ENCODE assay signal across 13 mouse cellular contexts in the genomic region with DNA sequence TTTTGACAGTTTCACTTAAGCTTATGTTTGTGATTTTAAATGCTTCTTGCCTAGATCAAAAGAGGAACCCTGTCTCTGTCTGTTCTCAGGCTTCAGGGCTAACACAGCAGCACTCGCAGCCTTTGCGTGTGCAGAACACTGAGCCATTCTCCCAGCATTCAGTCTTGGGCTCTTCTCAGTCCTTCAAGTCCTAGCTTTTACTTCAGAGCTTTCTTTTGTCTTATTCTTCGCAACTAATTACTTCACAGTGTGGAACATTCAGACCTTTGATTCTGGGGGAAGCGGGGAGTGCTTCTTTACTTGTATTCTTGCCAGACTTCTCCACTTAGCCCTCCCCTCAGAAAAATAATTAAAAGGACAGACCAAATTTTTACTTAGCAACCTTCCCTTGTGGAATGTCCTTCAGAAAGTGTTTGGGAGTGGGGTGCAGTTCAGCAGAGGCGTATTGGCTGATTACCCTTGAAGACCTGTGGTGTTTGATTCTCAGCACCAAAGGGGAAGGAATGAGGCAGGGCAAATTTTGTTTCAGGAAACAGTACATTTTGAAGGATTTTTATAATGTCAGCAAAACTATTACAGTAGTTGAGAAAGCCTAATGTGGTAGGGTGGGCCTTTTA. TPM values are rescaled to one million over a fixed set of nuclear protein-coding genes. Genes with fewer than 3 reads are reported as not detected.
DNase-seq lines count a peak whose midpoint lies in the region; ATAC-seq and TF ChIP-seq lines count a peak whose summit lies in the region.
"Had no signal": no experiment of that assay in that cellular context is flagged by ENCODE, and none has a peak within 500 bp of the region (broad histone marks: within the 10 kb centered on the region; RNA-seq: fewer than 3 reads in every experiment).

No protein-coding gene starts in this region.

- H3K4me1 ChIP-seq in kidney, embryonic 16.5 days (ENCODE audit: insufficient read depth, low read length), result 0 out of 2 replicates have a peak, but pooled peaks cover 6% of the 10 kb centered on the region
- peaks cover 4% of the 10 kb centered on the region for H3K4me1 ChIP-seq in testis, adult 2 months (ENCODE audit: control insufficient read depth, insufficient read depth, low read length)
- 0 out of 2 replicates have a peak, but pooled peaks cover 3% of the 10 kb centered on the region for H3K4me1 ChIP-seq in neural tube, embryonic 14.5 days (ENCODE audit: control insufficient read depth, insufficient read depth, low read length)
- H3K4me1 ChIP-seq in thymus, adult 2 months (replicated peaks; ENCODE audit: control insufficient read depth, insufficient read depth, low read length), result no peaks in the 10 kb centered on the region

- 84% methylated on average over 5 of the region's 5 CpGs for WGBS in kidney, embryonic 16.5 days
- WGBS in neural tube, embryonic 14.5 days, result 31% methylated on average over 5 of the region's 5 CpGs
- 87% methylated on average over 5 of the region's 5 CpGs for WGBS in thymus, adult 2 months

- ATAC-seq in kidney, embryonic 16.5 days (ENCODE audit: low FRiP score, low TSS enrichment), result no peak
- peak; percentile 31; the same call in 1 of the 2 replicates for ATAC-seq in neural tube, embryonic 14.5 days (ENCODE audit: low read depth)

- H3K4me2 ChIP-seq in kidney, embryonic 16.5 days (replicated peaks; ENCODE audit: low read depth, low read length), result no peak overlapping the region
- no peak overlapping the region for H3K4me2 ChIP-seq in neural tube, embryonic 14.5 days (ENCODE audit: low read depth, low read length)
- H3K4me2 ChIP-seq: liver, embryonic 13.5 days had no signal

- no peak for TF ChIP-seq POLR2A in testis, adult 2 months (IDR thresholded peaks at IDR 0.05; ENCODE audit: control insufficient read depth, low read depth, low read length)
- TF ChIP-seq POLR2A in thymus, adult 2 months (IDR thresholded peaks at IDR 0.05; ENCODE audit: control insufficient read depth, extremely low read depth, insufficient read depth, low read length, poor library complexity), result no peak

- H3K9ac ChIP-seq in kidney, embryonic 16.5 days (replicated peaks; ENCODE audit: low read length), result no peak overlapping the region
- H3K9ac ChIP-seq in neural tube, embryonic 14.5 days (replicated peaks; ENCODE audit: low read depth, low read length), result no peak overlapping the region
- H3K9ac ChIP-seq: liver, embryonic 13.5 days had no signal

- peak; percentile 35 for DNase-seq in embryo, embryonic 10.5 days (ENCODE audit: low spot score)
- no peak for DNase-seq in embryo, embryonic 9.5 days (ENCODE audit: extremely low spot score)
- no peak for DNase-seq in kidney, postnatal 25 days
- no peak for DNase-seq in testis, postnatal 10 days (ENCODE audit: low spot score)
- DNase-seq in thymus, adult 2 months, result no peak
- DNase-seq: adrenal gland, postnatal 14 days; gastrocnemius, postnatal 36 days; liver, embryonic 13.5 days had no signal

- H3K27ac ChIP-seq in kidney, embryonic 16.5 days (ENCODE audit: low read length), result 0 out of 2 replicates have a peak overlapping the region, but pooled peaks have one; percentile 6
- H3K27ac ChIP-seq in testis, adult 2 months (ENCODE audit: control insufficient read depth, insufficient read depth, low read depth, low read length), result peak overlapping the region; percentile 58
- no peak overlapping the region for H3K27ac ChIP-seq in neural tube, embryonic 14.5 days (ENCODE audit: low read depth, low read length)
- H3K27ac ChIP-seq in thymus, adult 2 months (ENCODE audit: control insufficient read depth, insufficient read depth, low read length), result no peak overlapping the region
- H3K27ac ChIP-seq: liver, embryonic 13.5 days; macrophage; stomach, postnatal 0 days had no signal

- H3K4me3 ChIP-seq in kidney, embryonic 16.5 days (ENCODE audit: low read length), result no peak overlapping the region
- H3K4me3 ChIP-seq in testis, adult 2 months (ENCODE audit: control insufficient read depth, low read depth, low read length), result no peak overlapping the region
- no peak overlapping the region for H3K4me3 ChIP-seq in neural tube, embryonic 14.5 days (ENCODE audit: low read depth, low read length)
- H3K4me3 ChIP-seq in thymus, adult 2 months (ENCODE audit: control insufficient read depth, insufficient read depth, low read length), result no peak overlapping the region
- H3K4me3 ChIP-seq: liver, embryonic 13.5 days had no signal

- no peaks in the 10 kb centered on the region for H3K9me3 ChIP-seq in kidney, embryonic 16.5 days (ENCODE audit: low read length)
- no peaks in the 10 kb centered on the region for H3K9me3 ChIP-seq in neural tube, embryonic 14.5 days (ENCODE audit: control insufficient read depth, low read length)
- H3K9me3 ChIP-seq: liver, embryonic 13.5 days had no signal

- no peaks in the 10 kb centered on the region for H3K27me3 ChIP-seq in kidney, embryonic 16.5 days (ENCODE audit: insufficient read depth, low read length)
- H3K27me3 ChIP-seq in testis, adult 2 months (ENCODE audit: control insufficient read depth, insufficient read depth, low read length), result no peaks in the 10 kb centered on the region
- no peaks in the 10 kb centered on the region for H3K27me3 ChIP-seq in neural tube, embryonic 14.5 days (ENCODE audit: control insufficient read depth, insufficient read depth, low read length)
- no peaks in the 10 kb centered on the region for H3K27me3 ChIP-seq in thymus, adult 2 months (ENCODE audit: control insufficient read depth, insufficient read depth, low read length)
- H3K27me3 ChIP-seq: liver, embryonic 13.5 days had no signal

- peaks cover 6% of the 10 kb centered on the region; the same call in 1 of the 2 replicates for H3K36me3 ChIP-seq in kidney, embryonic 16.5 days (ENCODE audit: insufficient read depth, low read length)
- H3K36me3 ChIP-seq in testis, adult 2 months (ENCODE audit: control insufficient read depth, insufficient read depth, low read length), result no peaks in the 10 kb centered on the region
- H3K36me3 ChIP-seq in neural tube, embryonic 14.5 days (ENCODE audit: control insufficient read depth, insufficient read depth, low read length), result no peaks in the 10 kb centered on the region
- no peaks in the 10 kb centered on the region for H3K36me3 ChIP-seq in thymus, adult 2 months (ENCODE audit: control insufficient read depth, insufficient read depth, low read length)

- TF ChIP-seq CTCF in testis, adult 2 months (IDR thresholded peaks at IDR 0.05; ENCODE audit: control insufficient read depth, insufficient read depth, insufficient replicate concordance, low read depth, low read length), result no peak
- TF ChIP-seq CTCF in thymus, adult 2 months (IDR thresholded peaks at IDR 0.05; ENCODE audit: borderline replicate concordance, control insufficient read depth, extremely low read depth, insufficient read depth, low read length, poor library complexity), result no peak

RNA-seq across cellular contexts. Expression of a gene that starts 18.0 kb away (rescaled TPM):
- 217 and 219 TPM in 2 replicates for polyA plus RNA-seq in kidney, embryonic 16.5 days (2015; fragmentation: Nextera tagmentation; extraction: Ambion mirVana)
- polyA plus RNA-seq in testis, adult 2 months (2012; rRNA removed), result 31.5 and 40.8 TPM in 2 replicates
- 213 and 243 TPM in 2 replicates for polyA plus RNA-seq in neural tube, embryonic 14.5 days (2014; fragmentation: Nextera tagmentation; extraction: Ambion mirVana)
- 219 and 224 TPM in 2 replicates for polyA plus RNA-seq in thymus, adult 2 months (2012; rRNA removed)

RNA-seq across cellular contexts. Expression of a gene that starts 45.5 kb away (rescaled TPM):
- polyA plus RNA-seq in kidney, embryonic 16.5 days (2015; fragmentation: Nextera tagmentation; extraction: Ambion mirVana), result 154 and 156 TPM in 2 replicates
- 23.5 and 27.6 TPM in 2 replicates for polyA plus RNA-seq in testis, adult 2 months (2012; rRNA removed)
- 74.1 and 84.9 TPM in 2 replicates for polyA plus RNA-seq in neural tube, embryonic 14.5 days (2014; fragmentation: Nextera tagmentation; extraction: Ambion mirVana)
- polyA plus RNA-seq in thymus, adult 2 months (2012; rRNA removed), result 217 TPM in 2 replicates

Comparison
In these comparisons a context has a peak if more than half of its experiments do, and no peak if none do; other contexts are left out.
1. H3K27ac ChIP-seq: peak in kidney, embryonic 16.5 days (single experiment) and testis, adult 2 months (single experiment); none in neural tube, embryonic 14.5 days (single experiment) and thymus, adult 2 months (single experiment).